Comparison of ENCODE assay signal across 27 mouse cellular contexts in the genomic region with DNA sequence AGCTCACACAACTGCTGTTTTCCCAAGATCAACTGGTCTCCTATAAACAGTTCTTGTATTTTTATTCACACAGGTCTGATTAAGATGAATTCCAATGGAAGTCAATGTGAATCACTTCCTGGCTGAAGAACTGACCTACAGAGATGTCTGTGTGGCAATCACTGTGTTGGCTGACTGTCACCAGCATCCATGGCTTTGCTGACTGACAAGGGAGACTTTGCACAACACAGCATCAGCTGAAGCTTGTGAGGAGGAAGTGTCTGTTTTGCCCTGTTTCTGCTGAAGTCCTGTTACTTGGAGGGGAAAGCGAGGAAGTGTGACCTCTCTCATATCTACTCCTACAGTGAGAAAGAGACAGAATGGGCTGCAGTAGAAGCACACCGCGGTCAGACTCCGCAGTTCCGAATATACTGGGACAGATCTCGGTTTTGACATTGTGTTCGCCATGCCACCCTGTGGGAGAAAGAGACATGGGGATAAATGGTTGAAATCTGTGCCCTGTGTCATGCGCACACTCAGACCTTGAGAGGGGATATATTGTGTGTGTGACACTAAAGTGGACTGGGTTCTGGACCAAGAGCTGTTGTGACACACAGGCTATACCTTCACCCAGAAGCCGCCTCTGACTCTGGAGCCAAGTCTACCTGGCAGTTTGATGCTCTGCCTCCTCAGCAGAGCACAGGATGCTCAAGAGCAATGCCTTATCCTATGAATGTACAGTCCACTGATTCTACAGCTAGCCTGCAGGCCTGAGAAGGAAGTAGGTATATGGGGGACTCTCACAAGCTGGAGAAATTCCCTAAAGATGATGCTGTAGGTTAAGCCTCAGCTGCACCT. TPM values are rescaled to one million over a fixed set of nuclear protein-coding genes. Genes with fewer than 3 reads are reported as not detected.
DNase-seq lines count a peak whose midpoint lies in the region; ATAC-seq and TF ChIP-seq lines count a peak whose summit lies in the region.
"Had no signal": no experiment of that assay in that cellular context is flagged by ENCODE, and none has a peak within 500 bp of the region (broad histone marks: within the 10 kb centered on the region; RNA-seq: fewer than 3 reads in every experiment).

No protein-coding gene starts in this region.

- no peak overlapping the region for H3K4me3 ChIP-seq in heart, embryonic 15.5 days
- H3K4me3 ChIP-seq in intestine, postnatal 0 days (ENCODE audit: low read depth, low read length): no peak overlapping the region
- H3K4me3 ChIP-seq: embryonic facial prominence, embryonic 15.5 days; limb, embryonic 13.5 days; midbrain, embryonic 12.5 days; neural tube, embryonic 12.5 days had no signal

- intact Hi-C loops in heart, postnatal 36 days (cut with DNase I): no loop called here

- H3K36me3 ChIP-seq in heart, embryonic 15.5 days: no peaks in the 10 kb centered on the region
- no peaks in the 10 kb centered on the region for H3K36me3 ChIP-seq in intestine, postnatal 0 days (ENCODE audit: control insufficient read depth, insufficient read depth)
- H3K36me3 ChIP-seq: embryonic facial prominence, embryonic 15.5 days; G1E; limb, embryonic 13.5 days; midbrain, embryonic 12.5 days; neural tube, embryonic 12.5 days had no signal

- H3K4me2 ChIP-seq in heart, embryonic 15.5 days: no peak overlapping the region
- H3K4me2 ChIP-seq in intestine, postnatal 0 days (replicated peaks; ENCODE audit: low read depth): no peak overlapping the region
- H3K4me2 ChIP-seq: embryonic facial prominence, embryonic 15.5 days; limb, embryonic 13.5 days; lung, embryonic 14.5 days; midbrain, embryonic 12.5 days; neural tube, embryonic 12.5 days had no signal

- no peaks in the 10 kb centered on the region for H3K9me3 ChIP-seq in heart, embryonic 15.5 days (replicated peaks)
- H3K9me3 ChIP-seq in intestine, postnatal 0 days (ENCODE audit: control insufficient read depth): no peaks in the 10 kb centered on the region
- H3K9me3 ChIP-seq: embryonic facial prominence, embryonic 15.5 days; G1E; limb, embryonic 13.5 days; midbrain, embryonic 12.5 days; neural tube, embryonic 12.5 days had no signal

- peaks cover 15% of the 10 kb centered on the region for H3K4me1 ChIP-seq in heart, embryonic 15.5 days (replicated peaks)
- no peaks in the 10 kb centered on the region for H3K4me1 ChIP-seq in intestine, postnatal 0 days (replicated peaks; ENCODE audit: control insufficient read depth, insufficient read depth, low read length)
- H3K4me1 ChIP-seq: embryonic facial prominence, embryonic 15.5 days; limb, embryonic 13.5 days; midbrain, embryonic 12.5 days; neural tube, embryonic 12.5 days had no signal

- no peaks in the 10 kb centered on the region; the same call in 1 of the 2 replicates for H3K27me3 ChIP-seq in heart, embryonic 15.5 days
- no peaks in the 10 kb centered on the region for H3K27me3 ChIP-seq in intestine, postnatal 0 days (replicated peaks; ENCODE audit: control insufficient read depth, insufficient read depth, low read length)
- H3K27me3 ChIP-seq: embryonic facial prominence, embryonic 15.5 days; limb, embryonic 13.5 days; midbrain, embryonic 12.5 days; neural tube, embryonic 12.5 days had no signal

- DNase-seq in heart, postnatal 36 days: no peak
- DNase-seq in 3T3-L1 (ENCODE audit: low read depth, low spot score) (peak; percentile 96), 416B (ENCODE audit: low read depth) (peak; percentile 65)
- no peak for DNase-seq in cerebellum, postnatal 4 days (ENCODE audit: low spot score in 2 of 2)
- DNase-seq in spleen, postnatal 10 days (ENCODE audit: low spot score in 2 of 2): no peak
- DNase-seq: adrenal gland, postnatal 36 days; cerebellum, postnatal 14 days; gastrocnemius, postnatal 25 days; kidney, adult 18-20 months; layer of hippocampus, postnatal 36 days; lung, embryonic 14.5 days; lung, postnatal 4 days; spleen, adult 18-20 months had no signal

- H3K27ac ChIP-seq in heart, embryonic 15.5 days: 0 out of 2 replicates have a peak overlapping the region, but pooled peaks have one; percentile 16
- H3K27ac ChIP-seq in intestine, postnatal 0 days (ENCODE audit: low read depth, low read length): no peak overlapping the region
- H3K27ac ChIP-seq: embryonic facial prominence, embryonic 15.5 days; kidney, postnatal 0 days; limb, embryonic 13.5 days; midbrain, embryonic 12.5 days; neural tube, embryonic 12.5 days had no signal

- H3K9ac ChIP-seq in heart, embryonic 15.5 days: no peak overlapping the region
- H3K9ac ChIP-seq in intestine, postnatal 0 days (ENCODE audit: low read depth, low read length): no peak overlapping the region
- H3K9ac ChIP-seq: embryonic facial prominence, embryonic 15.5 days; limb, embryonic 13.5 days; lung, embryonic 14.5 days; midbrain, embryonic 12.5 days; neural tube, embryonic 12.5 days had no signal

- ATAC-seq in heart, embryonic 15.5 days (replicated peaks; ENCODE audit: insufficient number of reproducible peaks, insufficient read depth, low FRiP score, low read depth): no peak
- ATAC-seq in granulocyte monocyte progenitor cell, adult 5-6 weeks (replicated peaks; ENCODE audit: poor library complexity, severe bottlenecking): peak; percentile 82
- ATAC-seq in intestine, postnatal 0 days: no peak
- ATAC-seq: activated CD4-positive, CD25-positive, alpha-beta regulatory T cell, adult 4 months; forebrain, embryonic 16.5 days had no signal

- TF ChIP-seq CTCF in intestine, postnatal 0 days (IDR thresholded peaks at IDR 0.05; ENCODE audit: low read depth): no peak

- 89% methylated on average over 9 of the region's 9 CpGs for WGBS in heart, embryonic 15.5 days
- WGBS in intestine, postnatal 0 days: 90% methylated on average over 9 of the region's 9 CpGs

RNA-seq across cellular contexts. Expression of gene Lyz1, which starts 4.3 kb away (rescaled TPM):
- polyA plus RNA-seq in heart, embryonic 15.5 days (2015; fragmentation: Nextera tagmentation; extraction: Ambion mirVana): 2.5 and 3.1 TPM in 2 replicates
- total RNA-seq in heart, postnatal 36 days (2021): 10 to 100 TPM; 14.0 to 16.1 TPM
- not detected in 2 replicates for total RNA-seq in granulocyte monocyte progenitor cell, adult 5-6 weeks (2014; fragmentation: Nextera tagmentation)
- 0.22 and 0.41 TPM in 2 replicates for total RNA-seq in granulocyte monocyte progenitor cell, adult 5-6 weeks (2017)
- 7.7 and 9.6 TPM in 2 replicates for polyA plus RNA-seq in intestine, postnatal 0 days (2015; fragmentation: Nextera tagmentation; extraction: Ambion mirVana)
- polyA plus RNA-seq: forebrain, embryonic 16.5 days; G1E; hindbrain, embryonic 11.5 days; lung, embryonic 14.5 days; midbrain, embryonic 12.5 days; neural tube, embryonic 12.5 days; stomach, embryonic 14.5 days had no signal

RNA-seq across cellular contexts. Expression of gene Lyz2, which starts 6.3 kb away (rescaled TPM):
- 80.7 and 124 TPM in 2 replicates for polyA plus RNA-seq in heart, embryonic 15.5 days (2015; fragmentation: Nextera tagmentation; extraction: Ambion mirVana)
- total RNA-seq in heart, postnatal 36 days (2021): 100 to 1,000 TPM; 148 to 201 TPM
- total RNA-seq in granulocyte monocyte progenitor cell, adult 5-6 weeks (2014; fragmentation: Nextera tagmentation): 190 and 288 TPM in 2 replicates
- 714 and 744 TPM in 2 replicates for total RNA-seq in granulocyte monocyte progenitor cell, adult 5-6 weeks (2017)
- 43.9 and 47.9 TPM in 2 replicates for polyA plus RNA-seq in intestine, postnatal 0 days (2015; fragmentation: Nextera tagmentation; extraction: Ambion mirVana)

RNA-seq across cellular contexts. Expression of gene 9530003J23Rik, which starts 49.9 kb away (rescaled TPM):
- not detected in 2 replicates for polyA plus RNA-seq in heart, embryonic 15.5 days (2015; fragmentation: Nextera tagmentation; extraction: Ambion mirVana)
- not detected for total RNA-seq in heart, postnatal 36 days (2021)
- not detected in 2 replicates for total RNA-seq in granulocyte monocyte progenitor cell, adult 5-6 weeks (2014; fragmentation: Nextera tagmentation)
- not detected in 2 replicates for total RNA-seq in granulocyte monocyte progenitor cell, adult 5-6 weeks (2017)
- polyA plus RNA-seq in intestine, postnatal 0 days (2015; fragmentation: Nextera tagmentation; extraction: Ambion mirVana): not detected in 2 replicates
- total RNA-seq: adrenal gland, postnatal 36 days; gastrocnemius, postnatal 25 days; layer of hippocampus, postnatal 36 days; left cerebral cortex, postnatal 14 days had no signal
- polyA plus RNA-seq: embryonic facial prominence, embryonic 15.5 days; forebrain, embryonic 16.5 days; G1E; hindbrain, embryonic 11.5 days; kidney, postnatal 0 days; limb, embryonic 13.5 days; lung, embryonic 14.5 days; midbrain, embryonic 12.5 days; neural tube, embryonic 12.5 days; stomach, embryonic 14.5 days had no signal

Comparison
In these comparisons a context has a peak if more than half of its experiments do, and no peak if none do; other contexts are left out.
1. DNase-seq: peak in 3T3-L1 (single experiment) and 416B (single experiment); none in heart, postnatal 36 days (0 of 2), cerebellum, postnatal 4 days (0 of 2) and spleen, postnatal 10 days (0 of 2).
2. RNA of gene Lyz1, which starts 4.3 kb away (total RNA-seq): 14.0 to 16.1 TPM in heart, postnatal 36 days; 0.22 to 0.41 TPM in granulocyte monocyte progenitor cell, adult 5-6 weeks; every median in the first group is over 10 times any median in the second.